Mouse (Mus musculus): ENCODE data around the gene Nf2. TPM values are rescaled to one million over a fixed set of nuclear protein-coding genes. Genes with fewer than 3 reads are reported as not detected.

Nf2 gene
- polyA plus RNA-seq, 1 experiment from 2014 or later: 16.0 TPM

DNA sequence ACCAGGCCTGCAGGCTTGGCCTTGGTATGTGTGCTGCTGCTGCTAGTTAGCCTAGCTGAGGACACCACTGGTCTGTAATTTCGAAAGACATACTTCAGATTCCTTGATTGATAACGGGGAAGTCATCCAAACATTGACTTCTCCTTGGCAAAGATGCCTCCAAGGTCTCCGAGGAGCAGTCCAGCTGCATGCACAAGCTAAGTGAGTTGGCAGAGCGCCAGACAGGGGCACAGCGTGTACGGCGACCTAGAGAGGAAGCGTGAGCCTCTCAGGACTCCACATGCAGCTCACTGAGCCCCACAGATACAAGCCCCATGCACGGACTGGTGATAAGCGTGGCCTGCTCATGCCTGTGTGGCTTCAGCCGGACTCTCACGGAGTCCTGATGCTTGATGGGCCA, 119.7 kb downstream of the Nf2 start:
- WGBS: 30% methylated on average over 12 of the region's 12 CpGs
- no peak overlapping the region for H3K9ac ChIP-seq (ENCODE audit: low read depth, low read length)
- peaks cover 11% of the 10 kb centered on the region; the same call in 1 of the 2 replicates for H3K36me3 ChIP-seq (ENCODE audit: control insufficient read depth, insufficient read depth)
- TF ChIP-seq CTCF (IDR thresholded peaks at IDR 0.05; ENCODE audit: low read depth): no peak
- H3K4me1 ChIP-seq (replicated peaks; ENCODE audit: control insufficient read depth, insufficient read depth, low read length): 0 out of 2 replicates have a peak, but pooled peaks cover 3% of the 10 kb centered on the region
- no peak overlapping the region for H3K4me2 ChIP-seq (replicated peaks; ENCODE audit: low read depth)
- H3K4me3 ChIP-seq (ENCODE audit: low read depth, low read length): no peak overlapping the region
- H3K27ac ChIP-seq (ENCODE audit: low read depth, low read length): no peak overlapping the region
- no peak for ATAC-seq
- no peaks in the 10 kb centered on the region for H3K9me3 ChIP-seq (ENCODE audit: control insufficient read depth)
- H3K27me3 ChIP-seq (replicated peaks; ENCODE audit: control insufficient read depth, insufficient read depth, low read length): no peaks in the 10 kb centered on the region

DNA sequence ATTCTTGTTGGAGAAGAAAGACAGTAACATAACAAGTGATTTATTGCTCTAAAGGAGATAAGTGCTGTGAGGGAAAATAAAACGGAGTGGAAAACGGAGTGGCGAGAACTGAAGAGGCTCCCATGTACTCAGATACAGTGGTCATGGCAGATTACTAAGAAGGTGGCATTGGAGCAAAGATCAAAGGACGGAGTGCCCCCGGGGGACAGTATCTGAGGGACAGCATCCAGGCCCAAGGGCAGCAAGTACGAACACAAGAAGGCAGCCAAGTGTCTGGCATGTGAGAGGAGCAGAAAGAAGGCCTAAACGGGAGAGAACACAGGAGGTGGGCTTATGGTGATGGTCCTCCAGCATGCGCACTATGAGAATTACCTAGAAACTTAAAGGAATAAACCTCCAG, 127.6 kb downstream of the Nf2 start:
- TF ChIP-seq CTCF (IDR thresholded peaks at IDR 0.05; ENCODE audit: low read depth): no peak
- ATAC-seq: no peak
- H3K4me3 ChIP-seq (ENCODE audit: low read depth, low read length): no peak overlapping the region
- H3K27ac ChIP-seq (ENCODE audit: low read depth, low read length): no peak overlapping the region
- no peaks in the 10 kb centered on the region for H3K27me3 ChIP-seq (replicated peaks; ENCODE audit: control insufficient read depth, insufficient read depth, low read length)
- H3K4me1 ChIP-seq (replicated peaks; ENCODE audit: control insufficient read depth, insufficient read depth, low read length): no peaks in the 10 kb centered on the region
- H3K9ac ChIP-seq (ENCODE audit: low read depth, low read length): no peak overlapping the region
- WGBS: 57% methylated on average over 8 of the region's 8 CpGs
- no peak overlapping the region for H3K4me2 ChIP-seq (replicated peaks; ENCODE audit: low read depth)
- H3K9me3 ChIP-seq (ENCODE audit: control insufficient read depth): no peaks in the 10 kb centered on the region
- peaks cover 15% of the 10 kb centered on the region; the same call in 1 of the 2 replicates for H3K36me3 ChIP-seq (ENCODE audit: control insufficient read depth, insufficient read depth)

DNA sequence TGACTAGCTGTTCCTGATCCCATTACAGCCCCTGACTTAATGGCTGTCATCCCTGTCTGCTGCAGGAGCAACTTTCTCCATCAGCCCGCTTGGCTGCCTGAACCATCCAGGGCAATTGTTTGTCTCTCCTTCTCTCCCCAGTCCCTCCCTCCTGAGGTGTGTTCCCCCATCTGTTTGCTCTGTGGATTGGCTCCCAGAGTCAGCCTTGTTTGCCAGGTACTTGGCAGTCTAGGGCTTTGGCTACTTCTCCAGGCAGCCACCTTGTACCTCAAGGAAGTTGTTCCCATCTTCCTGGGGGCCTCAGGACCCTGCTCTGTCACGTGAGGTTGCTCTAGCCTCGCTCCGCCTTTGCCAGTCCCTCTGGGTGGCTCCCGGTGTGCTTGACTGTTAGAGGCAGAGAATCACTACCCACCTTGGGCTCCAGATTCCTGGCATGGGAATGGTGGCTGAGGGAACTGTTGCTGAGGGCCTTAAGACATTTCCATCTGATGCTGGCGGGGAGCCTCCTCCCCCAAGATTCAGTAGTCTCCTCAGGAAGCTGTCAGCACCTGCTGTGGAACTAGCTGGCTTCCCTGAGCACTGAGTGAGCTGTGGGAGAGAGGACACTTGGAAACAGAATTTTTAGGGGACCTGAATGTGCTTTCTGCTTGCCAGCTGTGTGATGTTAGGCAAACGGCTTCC, 128.3 kb downstream of the Nf2 start:
- H3K9ac ChIP-seq (ENCODE audit: low read depth, low read length): no peak overlapping the region
- no peak for TF ChIP-seq CTCF (IDR thresholded peaks at IDR 0.05; ENCODE audit: low read depth)
- no peaks in the 10 kb centered on the region for H3K4me1 ChIP-seq (replicated peaks; ENCODE audit: control insufficient read depth, insufficient read depth, low read length)
- no peaks in the 10 kb centered on the region for H3K27me3 ChIP-seq (replicated peaks; ENCODE audit: control insufficient read depth, insufficient read depth, low read length)
- no peak overlapping the region for H3K4me3 ChIP-seq (ENCODE audit: low read depth, low read length)
- WGBS: 42% methylated on average over 7 of the region's 7 CpGs
- no peak for ATAC-seq
- H3K9me3 ChIP-seq (ENCODE audit: control insufficient read depth): no peaks in the 10 kb centered on the region
- no peak overlapping the region for H3K4me2 ChIP-seq (replicated peaks; ENCODE audit: low read depth)
- peaks cover 15% of the 10 kb centered on the region; the same call in 1 of the 2 replicates for H3K36me3 ChIP-seq (ENCODE audit: control insufficient read depth, insufficient read depth)
- no peak overlapping the region for H3K27ac ChIP-seq (ENCODE audit: low read depth, low read length)

DNA sequence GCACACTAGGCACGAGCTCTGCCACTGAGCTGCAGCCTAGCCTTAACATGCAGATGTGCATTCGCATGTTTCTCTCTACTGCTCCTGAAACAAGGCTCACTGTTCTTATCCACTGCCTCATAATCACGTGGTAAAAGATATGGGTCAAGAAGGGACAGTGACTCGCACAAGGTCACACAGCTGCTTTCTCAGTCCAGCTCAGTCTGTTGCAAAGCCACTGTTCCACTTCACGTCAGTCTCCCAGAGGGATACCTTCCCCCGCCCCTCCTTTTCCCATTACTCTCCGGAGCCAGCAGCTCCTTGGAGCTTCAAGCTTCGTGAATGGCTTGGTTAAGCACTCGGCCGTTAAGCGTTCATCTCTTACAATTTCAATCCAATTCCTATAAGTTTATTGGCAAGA, 128.9 kb downstream of the Nf2 start:
- Histone ChIP-seq H3K9me3 (ENCODE audit: control insufficient read depth) (no peaks in the 10 kb centered on the region), H3K4me1 (replicated peaks; ENCODE audit: control insufficient read depth, insufficient read depth, low read length) (no peaks in the 10 kb centered on the region), H3K4me2 (replicated peaks; ENCODE audit: low read depth) (no peak overlapping the region), H3K27me3 (replicated peaks; ENCODE audit: control insufficient read depth, insufficient read depth, low read length) (no peaks in the 10 kb centered on the region), H3K9ac (ENCODE audit: low read depth, low read length) (no peak overlapping the region), H3K27ac (ENCODE audit: low read depth, low read length) (no peak overlapping the region), H3K36me3 (ENCODE audit: control insufficient read depth, insufficient read depth) (peaks cover 15% of the 10 kb centered on the region; the same call in 1 of the 2 replicates), H3K4me3 (ENCODE audit: low read depth, low read length) (no peak overlapping the region)
- no peak for TF ChIP-seq CTCF (IDR thresholded peaks at IDR 0.05; ENCODE audit: low read depth)
- WGBS: 70% methylated on average over 11 of the region's 11 CpGs
- ATAC-seq: no peak

DNA sequence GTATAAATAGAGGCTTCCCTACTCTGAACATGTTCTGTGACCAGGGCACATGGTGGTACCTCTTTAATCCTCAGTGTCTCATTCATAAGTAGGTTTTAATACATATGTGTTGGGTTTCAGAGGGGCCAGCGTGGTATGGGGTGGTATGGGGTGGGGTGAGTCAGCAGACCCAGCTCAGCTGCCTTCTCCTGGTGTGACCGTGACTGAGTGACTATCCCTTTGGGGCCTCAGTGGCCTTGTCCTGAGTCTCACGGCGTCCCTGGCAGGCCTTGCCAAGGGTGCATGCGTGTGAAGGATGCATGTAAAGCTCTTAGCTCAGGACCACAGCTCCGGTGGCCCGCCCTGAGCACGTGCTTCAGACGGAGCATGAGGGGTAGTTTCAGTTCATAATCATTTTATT, 129.4 kb downstream of the Nf2 start:
- Histone ChIP-seq H3K36me3 (ENCODE audit: control insufficient read depth, insufficient read depth) (peaks cover 15% of the 10 kb centered on the region; the same call in 1 of the 2 replicates), H3K9ac (ENCODE audit: low read depth, low read length) (no peak overlapping the region), H3K9me3 (ENCODE audit: control insufficient read depth) (no peaks in the 10 kb centered on the region), H3K4me3 (ENCODE audit: low read depth, low read length) (no peak overlapping the region), H3K4me1 (replicated peaks; ENCODE audit: control insufficient read depth, insufficient read depth, low read length) (no peaks in the 10 kb centered on the region), H3K27me3 (replicated peaks; ENCODE audit: control insufficient read depth, insufficient read depth, low read length) (no peaks in the 10 kb centered on the region), H3K4me2 (replicated peaks; ENCODE audit: low read depth) (no peak overlapping the region), H3K27ac (ENCODE audit: low read depth, low read length) (no peak overlapping the region)
- 87% methylated on average over 9 of the region's 9 CpGs for WGBS
- ATAC-seq: no peak
- TF ChIP-seq CTCF (IDR thresholded peaks at IDR 0.05; ENCODE audit: low read depth): no peak

DNA sequence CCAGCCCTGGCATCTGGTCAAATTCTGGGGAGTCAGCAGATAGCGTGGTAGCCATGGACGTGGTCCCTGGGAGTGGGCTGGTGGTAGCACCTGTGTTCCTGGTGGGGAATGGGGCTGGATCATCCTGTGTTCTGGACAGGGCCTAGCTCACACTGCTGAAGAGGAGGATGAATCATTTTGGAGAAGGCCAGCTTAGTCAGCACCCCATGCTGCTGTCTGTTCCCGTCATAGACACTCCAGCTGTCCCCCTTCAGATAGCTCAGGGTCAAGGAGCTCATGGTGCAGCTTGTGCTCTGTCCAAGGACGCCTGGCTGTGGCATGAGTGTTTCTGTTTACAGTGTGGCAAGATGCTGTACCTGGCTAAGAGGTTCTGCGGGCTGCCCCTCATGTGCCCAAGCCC, 130.8 kb downstream of the Nf2 start:
- H3K36me3 ChIP-seq (ENCODE audit: control insufficient read depth, insufficient read depth): 0 out of 2 replicates have a peak, but pooled peaks cover 5% of the 10 kb centered on the region
- no peak overlapping the region for H3K9ac ChIP-seq (ENCODE audit: low read depth, low read length)
- no peak overlapping the region for H3K4me3 ChIP-seq (ENCODE audit: low read depth, low read length)
- no peak overlapping the region for H3K4me2 ChIP-seq (replicated peaks; ENCODE audit: low read depth)
- no peak for ATAC-seq
- no peaks in the 10 kb centered on the region for H3K4me1 ChIP-seq (replicated peaks; ENCODE audit: control insufficient read depth, insufficient read depth, low read length)
- no peaks in the 10 kb centered on the region for H3K9me3 ChIP-seq (ENCODE audit: control insufficient read depth)
- TF ChIP-seq CTCF (IDR thresholded peaks at IDR 0.05; ENCODE audit: low read depth): no peak
- no peaks in the 10 kb centered on the region for H3K27me3 ChIP-seq (replicated peaks; ENCODE audit: control insufficient read depth, insufficient read depth, low read length)
- H3K27ac ChIP-seq (ENCODE audit: low read depth, low read length): no peak overlapping the region
- 84% methylated on average over 5 of the region's 5 CpGs for WGBS

All from intestine, postnatal 0 days (tissue).